Mouse (Mus musculus) neural tube, embryonic 15.5 days (tissue): ENCODE measurements at regions not wholly inside any gene's neighbourhood (a gene's known extent, or its start where the extent isn't known, plus 50 kb on each side); places are given as distances from the start of the nearest gene placed in this dataset.

Source experiments
- ATAC-seq: fragments of 200-750 bp; cut with Nextera tagmentation; 2 replicates; pipeline ENCODE4 v1.8.0; 2017; ENCODE audit warnings: mild to moderate bottlenecking, moderate TSS enrichment, moderate library complexity; ENCODE audit not compliant: low FRiP score
- H3K27ac ChIP-seq: fragments of 300-500 bp; sonication (generic); replicated peaks from 2 replicates; pipeline ENCODE4 v1.5.1; 2015; ENCODE audit warnings: mild to moderate bottlenecking, inconsistent platforms
- H3K27me3 ChIP-seq: fragments of 300-500 bp; sonication (generic); replicated peaks from 2 replicates; pipeline ENCODE4 v1.6.1; 2015; ENCODE audit warnings: inconsistent platforms
- H3K36me3 ChIP-seq: fragments of 300-500 bp; sonication (generic); 2 replicates; pipeline ENCODE4 v1.6.1; 2015; ENCODE audit warnings: inconsistent platforms
- H3K4me1 ChIP-seq: fragments of 300-500 bp; sonication (generic); 2 replicates; pipeline ENCODE4 v1.6.1; 2015; ENCODE audit warnings: inconsistent platforms
- H3K4me2 ChIP-seq: fragments of 300-500 bp; sonication (generic); 2 replicates; pipeline ENCODE4 v1.6.1; 2015; ENCODE audit warnings: inconsistent platforms, mild to moderate bottlenecking, moderate library complexity
- H3K4me3 ChIP-seq: fragments of 300-500 bp; sonication (generic); replicated peaks from 2 replicates; pipeline ENCODE4 v1.5.1; 2015; ENCODE audit warnings: mild to moderate bottlenecking, inconsistent platforms
- H3K9ac ChIP-seq: fragments of 300-500 bp; sonication (generic); replicated peaks from 2 replicates; pipeline ENCODE4 v1.6.1; 2015; ENCODE audit warnings: mild to moderate bottlenecking, inconsistent platforms
- H3K9me3 ChIP-seq: fragments of 300-500 bp; sonication (generic); replicated peaks from 2 replicates; pipeline ENCODE4 v1.6.1; 2016; ENCODE audit warnings: inconsistent platforms
- whole genome bisulfite sequencing: fragments of 180-500 bp; shearing (Covaris S2); methylation state at CpG from one replicate; pipeline ENCODE4 v1.1.7; 2015; ENCODE audit warnings: mixed read lengths; 5-methylcytosine and 5-hydroxymethylcytosine counted together

GRCm38 (mm10) chr2:163138688-163139385 is 51.2 kb upstream of the Gtsf1l start:
- H3K36me3 ChIP-seq = no peaks in the 10 kb centered on the region
- H3K27ac ChIP-seq = no peak overlapping the region
- H3K9me3 ChIP-seq = no peaks in the 10 kb centered on the region
- 76% methylated on average over 9 of the region's 9 CpGs for WGBS
- H3K9ac ChIP-seq = no peak overlapping the region
- no peak overlapping the region for H3K4me2 ChIP-seq
- no peak overlapping the region for H3K4me3 ChIP-seq
- peaks cover 19% of the 10 kb centered on the region for H3K4me1 ChIP-seq
- ATAC-seq = no peak
- H3K27me3 ChIP-seq = no peaks in the 10 kb centered on the region

GRCm38 (mm10) chr2:163142762-163143388 is 55.2 kb upstream of the Gtsf1l start:
- Histone ChIP-seq H3K9ac (no peak overlapping the region; the same call in 1 of the 2 replicates), H3K4me2 (peak overlapping the region; percentile 28), H3K27me3 (no peaks in the 10 kb centered on the region), H3K36me3 (no peaks in the 10 kb centered on the region), H3K4me3 (no peak overlapping the region; the same call in 1 of the 2 replicates), H3K9me3 (no peaks in the 10 kb centered on the region), H3K27ac (no peak overlapping the region), H3K4me1 (peaks cover 20% of the 10 kb centered on the region)
- peak; percentile 41; the same call in 1 of the 2 replicates for ATAC-seq
- WGBS = 52% methylated on average over 10 of the region's 10 CpGs

GRCm38 (mm10) chr2:163143413-163143812 is 55.8 kb upstream of the Gtsf1l start:
- Histone ChIP-seq H3K9me3 (no peaks in the 10 kb centered on the region), H3K4me2 (peak overlapping the region; percentile 28), H3K4me3 (no peak overlapping the region; the same call in 1 of the 2 replicates), H3K27me3 (no peaks in the 10 kb centered on the region), H3K9ac (no peak overlapping the region), H3K4me1 (peaks cover 20% of the 10 kb centered on the region), H3K36me3 (no peaks in the 10 kb centered on the region), H3K27ac (no peak overlapping the region)
- no peak for ATAC-seq
- 34% methylated on average over 13 of the region's 13 CpGs for WGBS

DNA sequence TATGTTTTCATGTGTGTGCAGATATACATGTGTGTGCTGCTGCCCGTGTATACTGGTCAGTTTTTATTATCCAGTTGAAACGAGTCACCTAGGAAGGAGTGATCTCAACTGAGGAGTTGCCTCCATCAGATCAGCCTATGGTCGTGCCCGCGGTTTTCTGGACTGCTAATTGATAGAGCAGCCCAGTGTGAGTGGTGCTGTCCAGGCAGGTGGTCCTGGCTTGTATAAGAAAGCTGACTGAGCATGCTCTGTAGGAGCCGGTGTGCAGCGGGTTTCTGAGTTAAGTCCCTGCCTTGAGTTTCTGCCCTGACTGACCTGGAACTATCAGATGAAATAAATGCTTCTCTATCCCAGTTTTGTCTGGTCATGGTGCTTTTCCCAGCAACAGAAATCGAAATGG is 56.9 kb upstream of the Tox2 start:
- no peak for ATAC-seq
- H3K27ac ChIP-seq = no peak overlapping the region

GRCm38 (mm10) chr2:163146481-163146880 is 56.4 kb upstream of the Tox2 start:
- WGBS = 91% methylated on average over 4 of the region's 4 CpGs
- Histone ChIP-seq H3K36me3 (no peaks in the 10 kb centered on the region), H3K27ac (no peak overlapping the region), H3K4me2 (no peak overlapping the region), H3K27me3 (no peaks in the 10 kb centered on the region), H3K9ac (no peak overlapping the region), H3K9me3 (no peaks in the 10 kb centered on the region), H3K4me3 (no peak overlapping the region), H3K4me1 (peaks cover 16% of the 10 kb centered on the region)
- ATAC-seq = no peak

More for the DNA sequence above, 56.9 kb upstream of the Tox2 start:
- H3K4me1 ChIP-seq = peaks cover 16% of the 10 kb centered on the region
- no peak overlapping the region for H3K9ac ChIP-seq
- no peak overlapping the region for H3K4me3 ChIP-seq
- no peaks in the 10 kb centered on the region for H3K9me3 ChIP-seq
- H3K4me2 ChIP-seq = no peak overlapping the region
- WGBS = 86% methylated on average over 8 of the region's 8 CpGs
- H3K36me3 ChIP-seq = no peaks in the 10 kb centered on the region
- H3K27me3 ChIP-seq = no peaks in the 10 kb centered on the region

GRCm38 (mm10) chr2:163147381-163147780 is 55.5 kb upstream of the Tox2 start:
- Histone ChIP-seq H3K9me3 (no peaks in the 10 kb centered on the region), H3K9ac (no peak overlapping the region), H3K4me2 (no peak overlapping the region), H3K27ac (no peak overlapping the region), H3K4me1 (peaks cover 21% of the 10 kb centered on the region), H3K27me3 (no peaks in the 10 kb centered on the region), H3K4me3 (no peak overlapping the region), H3K36me3 (no peaks in the 10 kb centered on the region)
- 77% methylated on average over 4 of the region's 4 CpGs for WGBS
- no peak for ATAC-seq

GRCm38 (mm10) chr2:163151016-163151415 is 51.9 kb upstream of the Tox2 start:
- H3K9me3 ChIP-seq = no peaks in the 10 kb centered on the region
- no peak overlapping the region for H3K4me2 ChIP-seq
- peaks cover 14% of the 10 kb centered on the region for H3K4me1 ChIP-seq
- no peaks in the 10 kb centered on the region for H3K36me3 ChIP-seq
- ATAC-seq = no peak
- no peak overlapping the region for H3K4me3 ChIP-seq
- H3K27me3 ChIP-seq = 0 out of 2 replicates have a peak, but pooled peaks cover 4% of the 10 kb centered on the region
- 73% methylated on average over 15 of the region's 15 CpGs for WGBS
- no peak overlapping the region for H3K27ac ChIP-seq
- no peak overlapping the region for H3K9ac ChIP-seq

- Histone ChIP-seq H3K27ac (peak overlapping the region; percentile 23; the same call in 1 of the 2 replicates), H3K4me3 (no peak overlapping the region), H3K9me3 (no peaks in the 10 kb centered on the region), H3K36me3 (no peaks in the 10 kb centered on the region), H3K4me1 (peaks cover 14% of the 10 kb centered on the region), H3K4me2 (peak overlapping the region; percentile 15; the same call in 1 of the 2 replicates), H3K9ac (no peak overlapping the region), H3K27me3 (0 out of 2 replicates have a peak, but pooled peaks cover 4% of the 10 kb centered on the region)
- WGBS = 41% methylated on average over 22 of the region's 22 CpGs
- peak; percentile 71; the same call in 1 of the 2 replicates for ATAC-seq
Observed at GRCm38 (mm10) chr2:163152340-163153033, 50.4 kb upstream of the Tox2 start.
